Mouse (Mus musculus) cerebellum, adult 11-12 months (tissue): ENCODE results near the gene Vmn2r85.
"Not testable (repeated sequence)": the region's sequence is repeated elsewhere in the genome, so short reads cannot be mapped to it uniquely, and the experiment has no call there.

Source experiments
- DNase-seq: peaks from one replicate; pipeline ENCODE4 v3.0.0; 2022

The Vmn2r85 gene

DNA sequence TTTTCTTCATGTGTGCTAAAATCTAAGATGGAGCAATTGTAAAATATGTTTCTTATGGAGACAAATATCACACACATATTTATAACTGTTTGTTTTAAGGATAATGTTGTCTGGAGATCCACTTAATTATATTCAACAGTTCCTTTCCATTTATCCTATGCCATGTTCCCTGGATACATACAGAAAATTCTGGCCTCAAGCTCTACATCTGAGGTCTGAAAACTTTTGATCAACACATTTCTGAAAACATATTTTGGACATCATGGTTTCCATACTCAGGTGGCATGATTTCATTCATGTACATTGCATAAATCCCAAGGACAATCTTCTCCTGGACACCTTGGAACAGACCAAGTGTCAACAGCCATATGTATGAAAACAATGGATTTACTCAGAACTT lies at the start of gene Vmn2r85:
TSS of gene Vmn2r85 (minus strand) at position 101 of the 400 bp plus-strand sequence.
- DNase-seq = not testable (repeated sequence)

- DNase-seq = no peak
Measured at GRCm38 (mm10) chr10:130470311-130470760, 40.8 kb upstream of the Vmn2r85 start.

DNA sequence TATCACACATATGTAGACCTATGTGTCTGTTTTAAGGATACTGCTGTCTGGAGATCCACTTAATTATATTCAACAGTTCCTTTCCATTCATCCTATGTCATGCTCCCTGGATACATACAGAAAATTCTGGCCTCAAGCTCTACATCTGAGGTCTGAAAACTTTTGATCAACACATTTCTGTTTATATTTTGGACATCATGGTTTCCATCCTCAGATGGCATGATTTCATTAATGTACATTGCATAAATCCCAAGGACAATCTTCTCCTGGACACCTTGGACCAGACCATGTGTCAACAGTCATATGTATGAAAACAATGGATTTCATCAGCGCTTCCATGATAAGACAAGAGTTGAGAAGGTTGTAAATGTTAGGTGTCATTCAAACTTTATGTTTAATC lies 26.4 kb upstream of the Vmn2r85 start, which contains the start of gene Vmn2r86:
TSS of gene Vmn2r86 (minus strand) at position 101 of the 400 bp plus-strand sequence.
- not testable (repeated sequence) for DNase-seq

GRCm38 (mm10) chr10:130444776-130445175 lies 15.3 kb upstream of the Vmn2r85 start:
- no peak for DNase-seq

- DNase-seq = not testable (repeated sequence)
Measured at GRCm38 (mm10) chr10:130434185-130434898, 4.8 kb upstream of the Vmn2r85 start.

- DNase-seq = not testable (repeated sequence)
Measured at GRCm38 (mm10) chr10:130422368-130422767, 7.1 kb downstream of the Vmn2r85 start.

GRCm38 (mm10) chr10:130420401-130420800 lies 9.1 kb downstream of the Vmn2r85 start:
- no peak for DNase-seq

DNA sequence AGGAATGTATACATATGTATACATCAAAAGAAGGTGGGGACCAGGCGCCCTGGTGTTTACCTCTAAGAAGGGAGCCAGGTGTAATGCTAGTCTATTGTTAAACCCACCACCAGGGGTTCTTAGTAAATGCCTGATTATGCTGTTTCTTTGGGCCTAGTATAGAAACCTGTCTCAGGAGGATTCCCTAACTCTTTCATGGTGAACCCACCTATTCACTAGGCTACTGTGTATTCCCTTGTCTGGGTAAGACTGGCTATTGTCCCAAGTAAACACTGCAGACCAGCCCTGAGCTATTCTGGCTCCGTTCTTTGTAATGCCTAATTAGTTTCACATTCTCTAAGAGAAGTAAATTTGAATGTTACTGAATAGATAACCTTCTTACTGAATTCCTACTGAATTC lies 9.5 kb downstream of the Vmn2r85 start:
- DNase-seq = not testable (repeated sequence)

DNA sequence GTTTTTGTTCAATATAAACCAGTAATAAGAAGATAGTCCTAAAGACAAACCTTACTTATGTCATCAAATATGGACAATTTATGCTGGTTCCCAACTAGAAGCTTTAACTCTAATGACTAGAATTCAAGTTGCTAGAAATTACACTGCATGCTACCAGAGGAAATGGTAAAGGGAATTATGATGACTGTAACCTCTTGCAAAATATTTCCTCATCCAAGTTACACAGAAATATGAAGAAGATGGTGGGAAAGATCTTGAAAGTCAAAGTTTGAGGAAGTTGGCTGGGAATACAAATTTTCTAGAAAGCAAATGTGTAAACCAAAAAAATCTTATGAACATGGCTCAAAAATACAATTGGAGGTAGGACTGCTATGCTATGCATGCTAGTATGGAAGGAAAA lies 13.2 kb downstream of the Vmn2r85 start:
- DNase-seq = not testable (repeated sequence)

DNA sequence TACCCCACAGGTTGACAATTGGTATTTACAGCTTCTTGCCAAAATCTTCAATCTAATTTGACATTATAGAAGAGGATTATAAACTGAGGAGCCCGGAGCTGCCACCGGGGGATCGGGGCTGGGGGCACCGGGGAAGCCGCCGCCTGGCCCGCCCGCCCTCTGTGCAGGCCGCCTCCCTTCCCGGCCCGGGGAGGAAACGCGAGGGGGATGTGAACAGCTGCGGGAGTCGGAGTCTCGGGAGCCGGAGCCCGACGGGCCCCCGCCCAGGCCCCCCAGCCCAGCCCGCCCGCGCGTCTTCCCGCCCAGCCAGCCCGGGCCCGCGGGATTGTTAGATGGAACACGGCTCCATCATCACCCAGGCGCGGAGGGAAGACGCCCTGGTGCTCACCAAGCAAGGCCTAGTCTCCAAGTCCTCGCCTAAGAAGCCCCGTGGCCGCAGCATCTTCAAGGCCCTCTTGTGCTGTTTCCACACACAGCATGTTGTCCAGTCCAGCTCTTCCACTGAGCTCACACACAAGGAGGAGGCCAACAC lies 17.3 kb downstream of the Vmn2r85 start:
- not testable (repeated sequence) for DNase-seq

GRCm38 (mm10) chr10:130394232-130394631 lies 35.3 kb downstream of the Vmn2r85 start, which contains the start of gene Vmn2r84:
Gene Vmn2r84 (minus strand): TSS chr10:130394332.
- no peak for DNase-seq

- DNase-seq = no peak
Measured at GRCm38 (mm10) chr10:130375145-130375544, 54.4 kb downstream of the Vmn2r85 start.

DNA sequence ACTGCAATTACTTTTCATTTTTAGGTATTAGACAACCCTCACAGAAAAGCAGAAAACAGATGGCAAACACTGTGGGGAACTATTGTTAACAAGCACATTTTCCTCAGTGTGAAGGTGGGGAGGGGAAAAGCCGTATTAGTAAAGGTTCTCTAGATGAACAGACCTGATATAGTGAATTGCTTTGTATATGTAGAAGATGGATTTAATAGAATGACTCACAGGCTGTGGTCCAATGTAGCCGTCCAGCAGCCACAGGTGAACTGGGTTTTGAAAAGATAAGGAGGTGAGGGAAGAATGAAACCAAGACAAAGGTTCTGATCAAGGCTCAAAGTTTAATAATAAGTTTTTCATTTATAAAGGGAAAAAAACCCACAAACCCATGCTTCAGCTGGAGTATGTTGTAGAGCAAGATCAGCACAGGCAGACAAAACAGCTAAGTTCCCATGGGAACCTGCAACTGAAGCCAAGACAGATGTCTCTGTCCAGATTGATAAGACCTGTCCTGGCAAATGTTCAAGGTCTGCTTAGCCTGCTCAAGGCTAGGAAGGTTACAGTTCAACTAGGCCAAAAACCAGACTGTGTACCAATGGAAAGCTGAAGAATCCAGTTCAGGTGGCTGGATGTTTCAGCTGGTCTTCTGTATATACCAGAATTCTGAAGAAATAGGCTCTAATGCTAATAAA lies 56.9 kb downstream of the Vmn2r85 start:
- no peak for DNase-seq

- DNase-seq = no peak
Measured at GRCm38 (mm10) chr10:130371644-130372043, 57.9 kb downstream of the Vmn2r85 start.

GRCm38 (mm10) chr10:130370005-130370682 lies 59.4 kb downstream of the Vmn2r85 start:
- DNase-seq = no peak

- DNase-seq = no peak
Measured at GRCm38 (mm10) chr10:130368384-130368783, 61.1 kb downstream of the Vmn2r85 start.

DNA sequence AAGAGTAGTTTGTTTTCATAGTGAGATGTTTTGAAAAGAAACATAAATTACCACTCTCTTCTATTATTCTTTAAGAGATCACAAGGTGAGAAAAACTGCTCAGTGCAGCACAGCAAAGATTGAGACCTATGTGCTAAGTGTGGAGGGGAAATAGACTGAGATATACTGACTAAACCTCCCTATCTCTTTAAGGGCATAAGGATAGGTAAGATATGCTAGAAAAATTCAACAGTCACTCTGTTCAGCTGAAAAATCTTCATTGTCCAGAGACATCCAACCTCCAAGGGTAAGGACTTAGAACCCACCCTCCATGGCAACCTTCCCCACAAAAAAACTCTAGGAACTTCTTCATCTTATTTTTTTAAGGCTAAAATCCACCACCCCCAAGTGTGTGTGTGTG lies 64.7 kb downstream of the Vmn2r85 start:
- no peak for DNase-seq
